Mouse (Mus musculus) limb, embryonic 14.5 days (tissue): ENCODE measurements at regions not wholly inside any gene's neighbourhood (a gene's known extent, or its start where the extent isn't known, plus 50 kb on each side); places are given as distances from the start of the nearest gene placed in this dataset.
"Not testable (repeated sequence)": the region's sequence is repeated elsewhere in the genome, so short reads cannot be mapped to it uniquely, and the experiment has no call there.

ENCODE experiments used
- ATAC-seq: fragments of 200-750 bp; cut with Nextera tagmentation; 2 replicates; pipeline ENCODE4 v1.8.0; 2017; ENCODE audit warnings: low read depth, moderate number of reproducible peaks, moderate TSS enrichment; ENCODE audit not compliant: low FRiP score
- DNase-seq: peaks from one replicate; pipeline ENCODE4 v3.0.0-alpha.2; 2015; ENCODE audit warnings: low spot score
- H3K27ac ChIP-seq: fragments of 300-500 bp; sonication (generic); replicated peaks from 2 replicates; pipeline ENCODE4 v1.5.1; 2014; ENCODE audit warnings: low read depth, mild to moderate bottlenecking, low read length, moderate library complexity, mixed read lengths
- H3K27me3 ChIP-seq: fragments of 300-500 bp; sonication (generic); 2 replicates; pipeline ENCODE4 v1.6.1; 2014; ENCODE audit warnings: low read length, mixed read lengths; ENCODE audit not compliant: control insufficient read depth, insufficient read depth
- H3K36me3 ChIP-seq: fragments of 300-500 bp; sonication (generic); 2 replicates; pipeline ENCODE4 v1.6.1; 2014; ENCODE audit warnings: mild to moderate bottlenecking, low read length, moderate library complexity, mixed read lengths; ENCODE audit not compliant: control insufficient read depth, insufficient read depth
- H3K4me1 ChIP-seq: fragments of 300-500 bp; sonication (generic); 2 replicates; pipeline ENCODE4 v1.6.1; 2014; ENCODE audit warnings: antibody characterized with exemption, low read length, mixed read lengths; ENCODE audit not compliant: control insufficient read depth, insufficient read depth
- H3K4me2 ChIP-seq: fragments of 300-500 bp; sonication (generic); replicated peaks from 2 replicates; pipeline ENCODE4 v1.6.1; 2014; ENCODE audit warnings: low read depth, mild to moderate bottlenecking, low read length, moderate library complexity; ENCODE audit not compliant: severe bottlenecking
- H3K4me3 ChIP-seq: fragments of 300-500 bp; sonication (generic); replicated peaks from 2 replicates; pipeline ENCODE4 v1.5.1; 2014; ENCODE audit warnings: low read length
- H3K9ac ChIP-seq: fragments of 300-500 bp; sonication (generic); 2 replicates; pipeline ENCODE4 v1.6.1; 2014; ENCODE audit warnings: mild to moderate bottlenecking, low read depth, low read length, moderate library complexity; ENCODE audit not compliant: severe bottlenecking
- H3K9me3 ChIP-seq: fragments of 300-500 bp; sonication (generic); 2 replicates; pipeline ENCODE4 v1.6.1; 2016; ENCODE audit warnings: low read length; ENCODE audit not compliant: control insufficient read depth
- POLR2A ChIP-seq: fragments of 200-500 bp; IDR thresholded peaks from 2 replicates; pipeline ENCODE4 v1.8.0; 2012; ENCODE audit warnings: inconsistent platforms, mild to moderate bottlenecking, moderate library complexity, borderline replicate concordance; ENCODE audit not compliant: insufficient read depth, insufficient read length; ENCODE audit errors: extremely low read depth
- WGBS: fragments of 180-500 bp; shearing (Covaris S2); extraction: QIAGEN DNeasy Blood & Tissue Kit; methylation state at CpG from one replicate; pipeline ENCODE4 v1.1.7; 2014; 5-methylcytosine and 5-hydroxymethylcytosine counted together

- no peak overlapping the region for H3K9ac ChIP-seq
- 77% methylated on average over 2 of the region's 2 CpGs for WGBS
- H3K27me3 ChIP-seq = no peaks in the 10 kb centered on the region
- no peak overlapping the region for H3K27ac ChIP-seq
- ATAC-seq (no peak), DNase-seq (no peak)
- TF ChIP-seq POLR2A = no peak
- H3K4me1 ChIP-seq = no peaks in the 10 kb centered on the region
- no peaks in the 10 kb centered on the region for H3K9me3 ChIP-seq
- H3K4me3 ChIP-seq = no peak overlapping the region
- H3K4me2 ChIP-seq = no peak overlapping the region
- no peaks in the 10 kb centered on the region for H3K36me3 ChIP-seq
These were observed 110.0 kb upstream of the Arid1b start for GRCm38 (mm10) chr17:4884083-4884482.

GRCm38 (mm10) chr17:4884761-4885160, 109.4 kb upstream of the Arid1b start:
- Histone ChIP-seq H3K36me3 (no peaks in the 10 kb centered on the region), H3K4me1 (no peaks in the 10 kb centered on the region), H3K4me2 (no peak overlapping the region), H3K4me3 (no peak overlapping the region), H3K9ac (no peak overlapping the region), H3K27ac (no peak overlapping the region), H3K9me3 (no peaks in the 10 kb centered on the region), H3K27me3 (no peaks in the 10 kb centered on the region)
- ATAC-seq = no peak
- no peak for DNase-seq
- TF ChIP-seq POLR2A = no peak
- WGBS = 75% methylated on average over 3 of the region's 3 CpGs

GRCm38 (mm10) chr17:4887331-4887730, 106.8 kb upstream of the Arid1b start:
- H3K27ac ChIP-seq, H3K4me3 ChIP-seq, H3K4me1 ChIP-seq, H3K9me3 ChIP-seq, DNase-seq, H3K4me2 ChIP-seq, H3K9ac ChIP-seq, H3K27me3 ChIP-seq, ATAC-seq, H3K36me3 ChIP-seq: not testable (repeated sequence)
- WGBS = 83% methylated on average over 12 of the region's 12 CpGs

- Histone ChIP-seq H3K4me1 (no peaks in the 10 kb centered on the region), H3K27me3 (no peaks in the 10 kb centered on the region), H3K36me3 (no peaks in the 10 kb centered on the region), H3K9ac (no peak overlapping the region), H3K4me3 (no peak overlapping the region), H3K27ac (no peak overlapping the region), H3K9me3 (no peaks in the 10 kb centered on the region), H3K4me2 (no peak overlapping the region)
- ATAC-seq (no peak), DNase-seq (no peak)
- no peak for TF ChIP-seq POLR2A
- WGBS = 64% methylated on average over 2 of the region's 2 CpGs
These were observed 104.6 kb upstream of the Arid1b start for GRCm38 (mm10) chr17:4889577-4889976.

- DNase-seq (no peak), ATAC-seq (no peak)
- no peak for TF ChIP-seq POLR2A
- H3K27ac ChIP-seq = no peak overlapping the region
- no peaks in the 10 kb centered on the region for H3K9me3 ChIP-seq
- no peak overlapping the region for H3K4me2 ChIP-seq
- no peaks in the 10 kb centered on the region for H3K27me3 ChIP-seq
- H3K4me3 ChIP-seq = no peak overlapping the region
- no peak overlapping the region for H3K9ac ChIP-seq
- WGBS = 100% methylated on average over 1 of the region's 1 CpGs
- no peaks in the 10 kb centered on the region for H3K4me1 ChIP-seq
- H3K36me3 ChIP-seq = no peaks in the 10 kb centered on the region
These were observed 104.0 kb upstream of the Arid1b start for GRCm38 (mm10) chr17:4890131-4890530.

GRCm38 (mm10) chr17:4891576-4891975, 102.6 kb upstream of the Arid1b start:
- TF ChIP-seq POLR2A = no peak
- Histone ChIP-seq H3K27me3 (no peaks in the 10 kb centered on the region), H3K4me2 (no peak overlapping the region), H3K4me3 (no peak overlapping the region), H3K9ac (no peak overlapping the region), H3K9me3 (no peaks in the 10 kb centered on the region), H3K27ac (no peak overlapping the region), H3K36me3 (no peaks in the 10 kb centered on the region), H3K4me1 (no peaks in the 10 kb centered on the region)
- WGBS = 87% methylated on average over 8 of the region's 8 CpGs
- DNase-seq (no peak), ATAC-seq (no peak)

GRCm38 (mm10) chr17:4894756-4895330, 99.3 kb upstream of the Arid1b start:
- ATAC-seq, H3K9me3 ChIP-seq, H3K4me2 ChIP-seq, H3K27ac ChIP-seq, H3K36me3 ChIP-seq, H3K9ac ChIP-seq, H3K4me3 ChIP-seq, H3K4me1 ChIP-seq, DNase-seq, H3K27me3 ChIP-seq: not testable (repeated sequence)
- WGBS = 90% methylated on average over 10 of the region's 10 CpGs
